Mouse (Mus musculus): ENCODE results near the gene Stat5a. TPM values are rescaled to one million over a fixed set of nuclear protein-coding genes. Genes with fewer than 3 reads are reported as not detected.

Gene Stat5a
- polyA plus RNA-seq, 1 experiment: 1.5 TPM

- Histone ChIP-seq H3K27ac (ENCODE audit: insufficient read depth, low read length) (no peak overlapping the region), H3K4me1 (ENCODE audit: control insufficient read depth, insufficient read depth, low read length) (no peaks in the 10 kb centered on the region), H3K4me3 (ENCODE audit: insufficient read depth, low read length) (no peak overlapping the region)
- TF ChIP-seq POLR2A (IDR thresholded peaks at IDR 0.05; ENCODE audit: extremely low read depth, insufficient read depth, low read length) (no peak), CTCF (IDR thresholded peaks at IDR 0.05; ENCODE audit: extremely low read depth, insufficient read depth, low read length) (no peak)
Measured at GRCm38 (mm10) chr11:100855178-100855577, 4.0 kb upstream of the Stat5a start.

GRCm38 (mm10) chr11:100857960-100858359 lies 1.2 kb upstream of the Stat5a start:
- TF ChIP-seq POLR2A (IDR thresholded peaks at IDR 0.05; ENCODE audit: extremely low read depth, insufficient read depth, low read length) (no peak), CTCF (IDR thresholded peaks at IDR 0.05; ENCODE audit: extremely low read depth, insufficient read depth, low read length) (no peak)
- H3K27ac ChIP-seq (ENCODE audit: insufficient read depth, low read length): no peak overlapping the region
- no peak overlapping the region for H3K4me3 ChIP-seq (ENCODE audit: insufficient read depth, low read length)
- H3K4me1 ChIP-seq (ENCODE audit: control insufficient read depth, insufficient read depth, low read length): no peaks in the 10 kb centered on the region

- Histone ChIP-seq H3K27ac (ENCODE audit: insufficient read depth, low read length) (no peak overlapping the region), H3K4me3 (ENCODE audit: insufficient read depth, low read length) (peak overlapping the region; percentile 36; the same call in 1 of the 2 replicates), H3K4me1 (ENCODE audit: control insufficient read depth, insufficient read depth, low read length) (no peaks in the 10 kb centered on the region)
- no peak for TF ChIP-seq CTCF (IDR thresholded peaks at IDR 0.05; ENCODE audit: extremely low read depth, insufficient read depth, low read length)
Measured at GRCm38 (mm10) chr11:100859579-100860075, 476 bp downstream of the Stat5a start.

GRCm38 (mm10) chr11:100860198-100861048 lies 1.3 kb downstream of the Stat5a start:
- no peaks in the 10 kb centered on the region for H3K4me1 ChIP-seq (ENCODE audit: control insufficient read depth, insufficient read depth, low read length)
- H3K27ac ChIP-seq (ENCODE audit: insufficient read depth, low read length): no peak overlapping the region
- peak overlapping the region; percentile 36 for H3K4me3 ChIP-seq (ENCODE audit: insufficient read depth, low read length)
- TF ChIP-seq POLR2A (IDR thresholded peaks at IDR 0.05; ENCODE audit: extremely low read depth, insufficient read depth, low read length): no peak
- TF ChIP-seq CTCF (IDR thresholded peaks at IDR 0.05; ENCODE audit: extremely low read depth, insufficient read depth, low read length): no peak

GRCm38 (mm10) chr11:100861335-100861734 lies 2.2 kb downstream of the Stat5a start:
- no peak overlapping the region for H3K4me3 ChIP-seq (ENCODE audit: insufficient read depth, low read length)
- no peaks in the 10 kb centered on the region for H3K4me1 ChIP-seq (ENCODE audit: control insufficient read depth, insufficient read depth, low read length)
- TF ChIP-seq CTCF (IDR thresholded peaks at IDR 0.05; ENCODE audit: extremely low read depth, insufficient read depth, low read length) (no peak), POLR2A (IDR thresholded peaks at IDR 0.05; ENCODE audit: extremely low read depth, insufficient read depth, low read length) (no peak)

GRCm38 (mm10) chr11:100861836-100862235 lies 2.7 kb downstream of the Stat5a start:
- no peaks in the 10 kb centered on the region for H3K4me1 ChIP-seq (ENCODE audit: control insufficient read depth, insufficient read depth, low read length)
- H3K4me3 ChIP-seq (ENCODE audit: insufficient read depth, low read length): no peak overlapping the region
- H3K27ac ChIP-seq (ENCODE audit: insufficient read depth, low read length): no peak overlapping the region
- TF ChIP-seq POLR2A (IDR thresholded peaks at IDR 0.05; ENCODE audit: extremely low read depth, insufficient read depth, low read length): no peak
- TF ChIP-seq CTCF (IDR thresholded peaks at IDR 0.05; ENCODE audit: extremely low read depth, insufficient read depth, low read length): no peak

More at GRCm38 (mm10) chr11:100861335-100861734, 2.2 kb downstream of the Stat5a start:
- no peak overlapping the region for H3K27ac ChIP-seq (ENCODE audit: insufficient read depth, low read length)

GRCm38 (mm10) chr11:100863141-100863540 lies 4.0 kb downstream of the Stat5a start:
- Histone ChIP-seq H3K4me1 (ENCODE audit: control insufficient read depth, insufficient read depth, low read length) (no peaks in the 10 kb centered on the region), H3K4me3 (ENCODE audit: insufficient read depth, low read length) (no peak overlapping the region), H3K27ac (ENCODE audit: insufficient read depth, low read length) (no peak overlapping the region)
- TF ChIP-seq CTCF (IDR thresholded peaks at IDR 0.05; ENCODE audit: extremely low read depth, insufficient read depth, low read length): no peak

- Histone ChIP-seq H3K4me1 (ENCODE audit: control insufficient read depth, insufficient read depth, low read length) (no peaks in the 10 kb centered on the region), H3K27ac (ENCODE audit: insufficient read depth, low read length) (no peak overlapping the region), H3K4me3 (ENCODE audit: insufficient read depth, low read length) (no peak overlapping the region)
- TF ChIP-seq POLR2A (IDR thresholded peaks at IDR 0.05; ENCODE audit: extremely low read depth, insufficient read depth, low read length) (no peak), CTCF (IDR thresholded peaks at IDR 0.05; ENCODE audit: extremely low read depth, insufficient read depth, low read length) (no peak)
Measured at GRCm38 (mm10) chr11:100865618-100866017, 6.5 kb downstream of the Stat5a start.

- H3K4me1 ChIP-seq (ENCODE audit: control insufficient read depth, insufficient read depth, low read length): no peaks in the 10 kb centered on the region
- no peak overlapping the region for H3K4me3 ChIP-seq (ENCODE audit: insufficient read depth, low read length)
- no peak overlapping the region for H3K27ac ChIP-seq (ENCODE audit: insufficient read depth, low read length)
- TF ChIP-seq CTCF (IDR thresholded peaks at IDR 0.05; ENCODE audit: extremely low read depth, insufficient read depth, low read length) (no peak), POLR2A (IDR thresholded peaks at IDR 0.05; ENCODE audit: extremely low read depth, insufficient read depth, low read length) (no peak)
Measured at GRCm38 (mm10) chr11:100870256-100870967, 11.3 kb downstream of the Stat5a start.

All from cortical plate, adult 2 months (tissue).